Mouse (Mus musculus): Measurements from ENCODE around the gene Cyb5d1. TPM values are rescaled to one million over a fixed set of nuclear protein-coding genes. Genes with fewer than 3 reads are reported as not detected.
A peak's percentile ranks its signal among the peaks of the same experiment; 100 is the strongest.
"Not testable (repeated sequence)": the region's sequence is repeated elsewhere in the genome, so short reads cannot be mapped to it uniquely, and the experiment has no call there.

Cyb5d1 gene
- polyA plus RNA-seq, 1 experiment from 2014 or later = 24.2 TPM

DNA sequence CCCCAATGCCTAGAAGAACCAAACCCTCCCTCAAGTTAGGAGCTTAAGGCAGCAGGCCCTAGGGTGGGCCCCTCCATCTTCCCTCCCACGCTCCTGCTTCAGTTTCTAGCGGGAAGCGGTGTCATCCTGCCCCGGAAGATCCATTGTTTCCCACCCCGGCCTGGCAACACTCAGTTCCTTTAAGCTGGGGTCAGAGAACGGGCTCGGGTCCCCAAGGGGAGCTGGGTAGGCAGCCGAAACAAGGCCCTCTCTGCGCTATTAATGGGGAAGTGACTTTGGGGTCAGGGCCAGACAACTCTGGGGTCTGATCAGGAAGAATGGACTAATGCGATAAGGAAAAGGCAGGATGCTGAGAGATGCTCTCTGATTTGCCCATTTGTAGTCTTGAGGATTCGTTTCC is 1.3 kb upstream of the Cyb5d1 start:
- peak overlapping the region; percentile 85 for H3K9ac ChIP-seq (ENCODE audit: low read depth, low read length)

DNA sequence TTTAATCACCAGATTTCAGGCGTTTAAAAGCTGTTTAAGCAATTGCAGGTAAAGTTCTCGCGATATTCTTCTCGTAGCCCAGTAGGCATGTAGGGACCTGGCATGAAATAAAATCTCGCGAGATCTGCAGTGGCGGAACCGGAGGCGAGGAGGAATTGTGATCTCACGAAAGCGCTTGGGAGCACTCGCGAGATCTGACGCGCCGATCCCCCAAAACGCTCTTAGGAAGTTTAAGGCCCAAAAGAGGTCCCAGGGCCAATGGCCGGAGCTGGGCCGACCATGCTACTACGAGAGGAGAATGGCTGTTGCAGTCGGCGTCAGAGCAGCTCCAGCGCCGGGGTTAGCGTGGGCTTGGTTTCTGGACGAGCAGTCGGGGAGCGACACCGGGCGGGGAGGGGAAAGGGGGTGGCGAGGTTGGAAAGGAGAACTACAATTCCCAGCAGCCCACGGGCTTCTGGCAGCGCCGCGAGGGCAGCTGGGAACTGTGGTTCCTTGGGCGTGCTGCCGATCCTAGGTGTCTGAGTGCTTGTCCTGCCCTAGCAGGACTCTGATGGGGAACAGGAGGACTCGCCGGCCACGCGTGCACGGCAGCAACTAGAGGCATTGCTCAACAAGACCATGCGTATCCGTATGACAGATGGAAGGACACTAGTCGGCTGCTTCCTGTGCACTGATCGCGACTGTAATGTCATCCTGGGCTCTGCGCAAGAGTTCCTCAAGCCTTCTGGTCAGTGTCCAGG is 373 bp upstream of the Cyb5d1 start:
- Histone ChIP-seq H3K9ac (ENCODE audit: low read depth, low read length) (peak overlapping the region; percentile 85), H3K4me1 (ENCODE audit: control insufficient read depth, insufficient read depth, low read length) (peaks cover 18% of the 10 kb centered on the region), H3K4me3 (ENCODE audit: low read depth, low read length) (peak overlapping the region; percentile 55), H3K36me3 (ENCODE audit: control insufficient read depth, insufficient read depth, low read length) (peaks cover 26% of the 10 kb centered on the region), H3K27ac (replicated peaks; ENCODE audit: low read depth, low read length) (peak overlapping the region; percentile 94), H3K27me3 (replicated peaks; ENCODE audit: control insufficient read depth, insufficient read depth, low read length) (no peaks in the 10 kb centered on the region; the same call in 1 of the 2 replicates), H3K9me3 (ENCODE audit: control insufficient read depth, low read length) (no peaks in the 10 kb centered on the region), H3K4me2 (ENCODE audit: low read depth, low read length) (peak overlapping the region; percentile 61)
- ATAC-seq (ENCODE audit: low read depth) (peak; percentile 91), DNase-seq (ENCODE audit: low spot score) (peak; percentile 100)
- under 1% methylated on average over 43 of the region's 48 CpGs for WGBS

More for the DNA sequence above, 1.3 kb upstream of the Cyb5d1 start:
- H3K4me2 ChIP-seq (ENCODE audit: low read depth, low read length) = peak overlapping the region; percentile 61
- WGBS = 26% methylated on average over 11 of the region's 11 CpGs
- peak overlapping the region; percentile 94; the same call in 1 of the 2 replicates for H3K27ac ChIP-seq (replicated peaks; ENCODE audit: low read depth, low read length)
- DNase-seq (ENCODE audit: low spot score) = no peak
- H3K9me3 ChIP-seq (ENCODE audit: control insufficient read depth, low read length) = no peaks in the 10 kb centered on the region
- H3K27me3 ChIP-seq (replicated peaks; ENCODE audit: control insufficient read depth, insufficient read depth, low read length) = no peaks in the 10 kb centered on the region; the same call in 1 of the 2 replicates
- peaks cover 35% of the 10 kb centered on the region for H3K36me3 ChIP-seq (ENCODE audit: control insufficient read depth, insufficient read depth, low read length)
- peaks cover 18% of the 10 kb centered on the region for H3K4me1 ChIP-seq (ENCODE audit: control insufficient read depth, insufficient read depth, low read length)
- H3K4me3 ChIP-seq (ENCODE audit: low read depth, low read length) = peak overlapping the region; percentile 55
- no peak for ATAC-seq (ENCODE audit: low read depth)

DNA sequence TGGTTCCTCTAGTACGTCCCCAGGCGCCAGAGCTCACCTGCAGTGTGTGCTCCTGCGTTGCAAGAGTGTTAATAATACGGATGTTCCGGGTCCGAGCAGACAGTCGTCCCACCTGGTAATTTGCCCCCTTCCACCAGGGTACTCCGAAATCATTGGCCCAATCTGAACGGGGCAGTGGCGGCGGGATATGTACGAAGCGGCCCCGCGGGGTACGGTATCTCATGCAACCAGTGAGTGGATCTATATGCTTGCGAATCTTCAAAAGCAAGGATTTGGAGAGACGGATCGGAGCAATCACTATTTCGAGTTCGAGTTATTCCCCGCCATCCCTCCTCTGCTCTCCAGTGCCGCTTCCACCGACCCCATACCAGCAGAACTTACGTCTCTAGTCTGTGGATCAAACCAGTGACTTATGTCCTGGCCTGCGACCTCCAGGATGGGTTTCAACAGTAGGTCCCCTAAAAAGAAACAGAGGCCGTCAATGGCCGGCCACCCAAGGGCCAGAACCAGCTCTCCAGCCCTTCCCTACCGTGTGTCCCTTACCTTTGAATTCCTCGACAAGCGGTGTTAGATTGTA is 752 bp downstream of the Cyb5d1 start:
- H3K36me3 ChIP-seq (ENCODE audit: control insufficient read depth, insufficient read depth, low read length) = peaks cover 14% of the 10 kb centered on the region
- peak overlapping the region; percentile 94 for H3K27ac ChIP-seq (replicated peaks; ENCODE audit: low read depth, low read length)
- not testable (repeated sequence) for DNase-seq (ENCODE audit: low spot score); H3K27me3 ChIP-seq (replicated peaks; ENCODE audit: control insufficient read depth, insufficient read depth, low read length); ATAC-seq (ENCODE audit: low read depth); H3K9me3 ChIP-seq (ENCODE audit: control insufficient read depth, low read length)
- 1% methylated on average over 31 of the region's 31 CpGs for WGBS
- peak overlapping the region; percentile 85 for H3K9ac ChIP-seq (ENCODE audit: low read depth, low read length)
- H3K4me3 ChIP-seq (ENCODE audit: low read depth, low read length) = peak overlapping the region; percentile 55
- peak overlapping the region; percentile 61 for H3K4me2 ChIP-seq (ENCODE audit: low read depth, low read length)
- H3K4me1 ChIP-seq (ENCODE audit: control insufficient read depth, insufficient read depth, low read length) = peaks cover 24% of the 10 kb centered on the region

DNA sequence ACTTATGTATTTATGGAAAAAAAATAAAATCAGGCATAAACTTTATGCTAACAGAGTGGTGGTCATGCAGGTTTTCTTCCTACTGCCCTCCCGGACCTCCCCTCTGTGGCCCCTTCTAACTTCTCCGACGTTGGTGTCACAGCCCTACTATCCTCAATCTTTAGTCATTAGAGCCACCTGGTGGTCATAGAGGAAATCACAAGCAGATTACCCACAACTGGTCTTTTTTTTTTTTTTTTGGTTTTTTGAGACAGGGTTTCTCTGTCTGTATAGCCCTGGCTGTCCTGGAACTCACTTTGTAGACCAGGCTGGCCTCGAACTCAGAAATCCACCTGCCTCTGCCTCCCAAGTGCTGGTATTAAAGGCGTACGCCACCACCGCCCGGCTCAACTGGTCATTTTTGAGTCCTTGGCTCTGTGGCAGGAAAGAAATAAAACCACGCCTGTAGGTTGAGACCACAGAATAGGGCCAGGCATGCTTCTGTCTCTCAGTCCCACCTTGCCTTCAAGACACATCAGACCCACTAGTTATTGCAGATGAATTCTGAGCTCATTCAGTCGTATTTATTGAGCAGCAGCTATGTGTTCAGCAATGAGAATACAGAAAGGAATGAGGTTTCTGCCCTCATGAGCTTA is 4.9 kb downstream of the Cyb5d1 start:
- Histone ChIP-seq H3K9ac (ENCODE audit: low read depth, low read length) (0 out of 2 replicates have a peak overlapping the region, but pooled peaks have one; percentile 25), H3K4me2 (ENCODE audit: low read depth, low read length) (peak overlapping the region; percentile 23; the same call in 1 of the 2 replicates), H3K9me3 (ENCODE audit: control insufficient read depth, low read length) (no peaks in the 10 kb centered on the region), H3K27me3 (replicated peaks; ENCODE audit: control insufficient read depth, insufficient read depth, low read length) (no peaks in the 10 kb centered on the region), H3K36me3 (ENCODE audit: control insufficient read depth, insufficient read depth, low read length) (0 out of 2 replicates have a peak, but pooled peaks cover 4% of the 10 kb centered on the region), H3K4me3 (ENCODE audit: low read depth, low read length) (no peak overlapping the region), H3K27ac (replicated peaks; ENCODE audit: low read depth, low read length) (no peak overlapping the region), H3K4me1 (ENCODE audit: control insufficient read depth, insufficient read depth, low read length) (peaks cover 7% of the 10 kb centered on the region; the same call in 1 of the 2 replicates)
- peak; percentile 90 for DNase-seq (ENCODE audit: low spot score)
- 51% methylated on average over 10 of the region's 10 CpGs for WGBS
- ATAC-seq (ENCODE audit: low read depth) = peak; percentile 31

DNA sequence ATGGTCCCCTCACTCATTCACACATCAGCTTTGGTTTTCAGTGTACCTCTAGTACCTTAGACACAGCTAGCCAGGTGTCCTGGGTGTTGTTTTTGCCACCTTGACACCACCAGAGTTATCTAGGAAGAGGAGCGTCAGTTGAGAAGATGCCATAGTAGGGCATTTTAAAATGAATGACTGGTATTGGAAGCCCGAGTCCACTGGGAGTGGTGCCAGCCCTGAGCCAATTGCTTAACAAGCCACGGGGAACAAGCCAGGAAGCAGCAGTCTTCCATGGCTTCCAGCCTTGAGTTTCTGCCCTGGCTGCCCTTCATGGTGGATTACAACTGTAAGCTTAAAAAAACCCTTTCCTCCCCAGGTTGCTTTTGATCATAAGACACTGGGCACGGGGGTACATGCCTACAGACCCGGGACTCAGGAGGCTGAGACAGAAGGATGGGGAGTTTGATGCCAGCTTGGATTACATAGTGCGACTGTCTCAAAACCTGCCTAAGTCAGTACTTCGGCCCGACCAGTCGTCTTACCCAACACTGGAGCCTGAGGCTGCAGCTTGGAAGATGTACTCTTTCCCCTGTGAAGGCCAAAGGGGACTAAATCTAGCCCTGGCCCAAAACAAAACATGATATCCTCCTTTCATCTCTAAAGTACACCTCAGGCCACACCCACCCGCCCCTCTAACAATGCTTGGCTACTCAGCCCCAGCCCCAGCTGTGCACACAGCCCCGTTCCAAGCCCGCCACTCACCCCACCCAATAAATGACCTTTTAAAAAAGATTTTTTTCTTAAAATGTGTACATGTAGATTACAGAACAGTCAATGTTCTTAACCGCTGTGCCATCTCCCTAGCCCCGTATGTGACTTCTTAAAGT is 5.7 kb downstream of the Cyb5d1 start:
- DNase-seq (ENCODE audit: low spot score) (no peak), ATAC-seq (ENCODE audit: low read depth) (peak; percentile 26)
- H3K4me3 ChIP-seq (ENCODE audit: low read depth, low read length) = no peak overlapping the region
- peaks cover 7% of the 10 kb centered on the region; the same call in 1 of the 2 replicates for H3K4me1 ChIP-seq (ENCODE audit: control insufficient read depth, insufficient read depth, low read length)
- H3K9me3 ChIP-seq (ENCODE audit: control insufficient read depth, low read length) = no peaks in the 10 kb centered on the region
- WGBS = 55% methylated on average over 14 of the region's 14 CpGs
- H3K27ac ChIP-seq (replicated peaks; ENCODE audit: low read depth, low read length) = no peak overlapping the region
- H3K9ac ChIP-seq (ENCODE audit: low read depth, low read length) = 0 out of 2 replicates have a peak overlapping the region, but pooled peaks have one; percentile 25
- H3K36me3 ChIP-seq (ENCODE audit: control insufficient read depth, insufficient read depth, low read length) = 0 out of 2 replicates have a peak, but pooled peaks cover 4% of the 10 kb centered on the region
- H3K4me2 ChIP-seq (ENCODE audit: low read depth, low read length) = peak overlapping the region; percentile 23; the same call in 1 of the 2 replicates
- no peaks in the 10 kb centered on the region for H3K27me3 ChIP-seq (replicated peaks; ENCODE audit: control insufficient read depth, insufficient read depth, low read length)

DNA sequence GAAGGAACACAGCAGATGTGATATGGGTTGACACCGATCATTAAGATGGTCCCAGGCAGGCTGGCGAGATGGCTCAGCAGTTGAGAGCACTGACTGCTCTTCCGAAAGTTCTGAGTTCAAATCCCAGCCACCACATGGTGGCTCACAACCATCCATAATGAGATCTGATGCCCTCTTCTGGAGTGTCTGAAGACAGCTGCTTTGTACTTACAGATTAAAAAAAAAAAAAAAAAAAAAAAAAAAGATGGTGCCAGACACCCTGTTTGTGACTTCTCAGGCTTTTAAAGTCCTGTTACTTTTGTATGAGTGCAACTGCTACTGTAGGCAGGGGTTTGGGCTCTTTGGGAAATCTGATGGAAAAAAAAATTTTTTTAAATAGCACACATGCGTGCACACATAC is 6.8 kb downstream of the Cyb5d1 start:
- H3K4me1 ChIP-seq (ENCODE audit: control insufficient read depth, insufficient read depth, low read length) = peaks cover 7% of the 10 kb centered on the region; the same call in 1 of the 2 replicates
- no peak overlapping the region for H3K27ac ChIP-seq (replicated peaks; ENCODE audit: low read depth, low read length)
- whole genome bisulfite sequencing = 91% methylated on average over 4 of the region's 4 CpGs
- no peak overlapping the region for H3K9ac ChIP-seq (ENCODE audit: low read depth, low read length)
- H3K4me3 ChIP-seq (ENCODE audit: low read depth, low read length) = no peak overlapping the region
- no peaks in the 10 kb centered on the region for H3K9me3 ChIP-seq (ENCODE audit: control insufficient read depth, low read length)
- H3K4me2 ChIP-seq (ENCODE audit: low read depth, low read length) = no peak overlapping the region
- no peak for ATAC-seq (ENCODE audit: low read depth)
- no peaks in the 10 kb centered on the region for H3K27me3 ChIP-seq (replicated peaks; ENCODE audit: control insufficient read depth, insufficient read depth, low read length)
- 0 out of 2 replicates have a peak, but pooled peaks cover 4% of the 10 kb centered on the region for H3K36me3 ChIP-seq (ENCODE audit: control insufficient read depth, insufficient read depth, low read length)
- DNase-seq (ENCODE audit: low spot score) = no peak

DNA sequence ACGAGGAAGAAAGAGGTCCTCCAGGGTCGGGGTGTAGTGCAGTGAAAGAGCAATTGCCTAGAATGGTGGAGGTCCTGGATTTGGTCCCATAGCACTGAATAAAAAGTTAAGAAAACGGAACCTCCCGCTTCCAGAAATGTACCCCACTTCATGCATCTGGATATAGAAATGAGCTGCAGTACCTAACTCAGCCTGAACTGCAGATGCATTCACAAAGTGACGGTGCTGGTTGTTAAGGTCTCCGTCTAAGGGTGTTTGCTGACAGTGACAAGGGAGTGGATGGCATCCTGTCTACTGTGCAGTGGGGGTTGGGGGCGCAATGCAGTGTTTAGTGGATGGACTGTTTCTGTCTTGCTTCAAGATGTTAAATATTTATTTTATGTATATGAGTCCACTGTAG is 8.7 kb downstream of the Cyb5d1 start:
- no peak for ATAC-seq (ENCODE audit: low read depth)
- H3K9ac ChIP-seq (ENCODE audit: low read depth, low read length) = no peak overlapping the region
- 78% methylated on average over 7 of the region's 7 CpGs for WGBS
- H3K9me3 ChIP-seq (ENCODE audit: control insufficient read depth, low read length) = no peaks in the 10 kb centered on the region
- peaks cover 10% of the 10 kb centered on the region for H3K4me1 ChIP-seq (ENCODE audit: control insufficient read depth, insufficient read depth, low read length)
- no peaks in the 10 kb centered on the region for H3K27me3 ChIP-seq (replicated peaks; ENCODE audit: control insufficient read depth, insufficient read depth, low read length)
- H3K4me3 ChIP-seq (ENCODE audit: low read depth, low read length) = no peak overlapping the region
- H3K36me3 ChIP-seq (ENCODE audit: control insufficient read depth, insufficient read depth, low read length) = no peaks in the 10 kb centered on the region
- DNase-seq (ENCODE audit: low spot score) = no peak
- no peak overlapping the region for H3K27ac ChIP-seq (replicated peaks; ENCODE audit: low read depth, low read length)
- H3K4me2 ChIP-seq (ENCODE audit: low read depth, low read length) = no peak overlapping the region

DNA sequence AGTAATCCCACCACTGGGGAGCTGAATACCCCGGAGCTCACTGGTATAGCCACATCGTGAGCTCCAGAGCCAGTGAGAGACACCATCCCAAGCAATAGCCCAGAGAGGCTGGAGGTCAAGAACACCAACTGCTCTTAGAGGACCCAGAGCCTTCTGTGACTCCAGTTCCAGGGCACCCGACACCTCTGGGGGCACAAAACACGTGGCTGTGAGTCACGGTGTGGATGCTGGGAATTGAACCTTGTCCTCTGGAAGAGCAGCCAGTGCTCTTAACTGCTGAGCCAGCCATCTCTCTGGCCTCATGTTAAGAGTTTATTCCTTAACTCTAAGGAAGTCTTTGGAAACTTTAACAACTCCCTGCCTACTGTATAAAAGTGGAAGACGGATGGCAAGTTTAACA is 10.5 kb downstream of the Cyb5d1 start:
- no peaks in the 10 kb centered on the region for H3K36me3 ChIP-seq (ENCODE audit: control insufficient read depth, insufficient read depth, low read length)
- DNase-seq (ENCODE audit: low spot score) = no peak
- 70% methylated on average over 6 of the region's 6 CpGs for WGBS

More for the DNA sequence above, 10.5 kb downstream of the Cyb5d1 start:
- peaks cover 7% of the 10 kb centered on the region for H3K4me1 ChIP-seq (ENCODE audit: control insufficient read depth, insufficient read depth, low read length)
- no peak overlapping the region for H3K9ac ChIP-seq (ENCODE audit: low read depth, low read length)
- H3K27me3 ChIP-seq (replicated peaks; ENCODE audit: control insufficient read depth, insufficient read depth, low read length) = no peaks in the 10 kb centered on the region
- no peak overlapping the region for H3K27ac ChIP-seq (replicated peaks; ENCODE audit: low read depth, low read length)
- no peak overlapping the region for H3K4me2 ChIP-seq (ENCODE audit: low read depth, low read length)
- H3K9me3 ChIP-seq (ENCODE audit: control insufficient read depth, low read length) = no peaks in the 10 kb centered on the region
- no peak for ATAC-seq (ENCODE audit: low read depth)
- H3K4me3 ChIP-seq (ENCODE audit: low read depth, low read length) = no peak overlapping the region

Measured in embryonic facial prominence, embryonic 14.5 days (tissue).